Mouse (Mus musculus) lung, postnatal 0 days (tissue): ENCODE measurements around the gene Kpna2.
"Not testable (repeated sequence)": the region's sequence is repeated elsewhere in the genome, so short reads cannot be mapped to it uniquely, and the experiment has no call there.

ENCODE experiments used
- CTCF ChIP-seq: IDR thresholded peaks from 2 replicates; pipeline ENCODE4 v1.5.1; 2016; ENCODE audit warnings: antibody characterized with exemption, mild to moderate bottlenecking
- EP300 ChIP-seq: IDR thresholded peaks from 2 replicates; pipeline ENCODE4 v1.6.1; 2016; ENCODE audit warnings: antibody characterized with exemption, mild to moderate bottlenecking, control low read depth

DNA sequence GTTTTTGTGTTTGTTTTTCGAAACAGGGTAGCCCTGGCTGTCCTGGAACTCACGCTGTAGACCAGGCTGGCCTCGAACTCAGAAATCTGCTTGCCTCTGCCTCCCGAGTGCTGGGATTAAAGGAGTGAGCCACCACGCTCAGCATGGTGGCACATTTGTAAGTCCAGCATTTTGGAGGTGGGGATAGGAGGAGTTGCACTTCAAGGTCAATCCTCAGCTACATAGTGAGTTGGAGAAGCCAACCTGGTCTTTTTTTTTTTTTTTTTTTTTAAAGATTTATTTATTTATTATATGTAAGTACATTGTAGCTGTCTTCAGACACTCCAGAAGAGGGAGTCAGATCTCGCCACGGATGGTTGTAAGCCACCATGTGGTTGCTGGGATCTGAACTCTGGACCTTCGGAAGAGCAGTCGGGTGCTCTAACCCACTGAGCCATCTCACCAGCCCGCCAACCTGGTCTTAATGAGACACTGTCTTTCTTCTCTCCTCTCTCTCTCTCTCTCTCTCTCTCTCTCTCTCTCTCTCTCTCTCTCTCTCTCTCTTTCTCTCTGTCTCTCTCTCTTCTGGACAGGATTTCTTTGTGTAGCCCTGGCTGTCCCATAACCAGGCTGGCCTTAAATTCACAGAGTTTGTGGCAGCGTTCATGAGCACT, 16.3 kb upstream of the Kpna2 start:
- not testable (repeated sequence) for TF ChIP-seq CTCF, EP300
